Mouse (Mus musculus) MEL (cell line): ENCODE data around the gene Ptpra.

Experiments used
- BHLHE40 ChIP-seq: IDR thresholded peaks from 2 replicates; pipeline ENCODE4 v1.6.1; 2012; ENCODE audit warnings: low read depth, mild to moderate bottlenecking, inconsistent platforms, low read length, improper control_type of control experiment, borderline replicate concordance
- CHD1 ChIP-seq: IDR thresholded peaks from 2 replicates; pipeline ENCODE4 v1.6.1; 2012; ENCODE audit warnings: low read depth, mild to moderate bottlenecking, inconsistent platforms, low read length, improper control_type of control experiment
- CHD2 ChIP-seq: IDR thresholded peaks from 2 replicates; pipeline ENCODE4 v1.6.1; 2011; ENCODE audit warnings: low read length, improper control_type of control experiment
- CTCF ChIP-seq, 3 experiments: IDR thresholded peaks in 2 of 3; conservative IDR thresholded peaks in 1 of 3; 2 replicates each; pipeline ENCODE4 v1.5.1; 2011 to 2012; ENCODE audit warnings: low read length in 3 of 3, low read depth in 2 of 3, mild to moderate bottlenecking in 2 of 3, improper control_type of control experiment in 1 of 3, inconsistent platforms in 1 of 3, mixed read lengths in 1 of 3, moderate library complexity in 1 of 3; ENCODE audit not compliant: control insufficient read depth in 1 of 3, insufficient read depth in 1 of 3, poor library complexity in 1 of 3, severe bottlenecking in 1 of 3
- EP300 ChIP-seq, 2 experiments: IDR thresholded peaks; 2 replicates each; pipeline ENCODE4 v1.6.1; 2011; ENCODE audit warnings: improper control_type of control experiment in 2 of 2, low read length in 2 of 2, low read depth in 1 of 2, mild to moderate bottlenecking in 1 of 2
- KAT2A ChIP-seq: conservative IDR thresholded peaks from 2 replicates; pipeline ENCODE4 v1.6.1; 2012; ENCODE audit warnings: low read depth, low read length, improper control_type of control experiment, inconsistent platforms
- MAFK ChIP-seq: IDR thresholded peaks from 2 replicates; pipeline ENCODE4 v1.6.1; 2011; ENCODE audit warnings: low read depth, mild to moderate bottlenecking, low read length, improper control_type of control experiment, borderline replicate concordance
- MXI1 ChIP-seq: IDR thresholded peaks from 2 replicates; pipeline ENCODE4 v1.6.1; 2011; ENCODE audit warnings: mild to moderate bottlenecking, low read depth, low read length, improper control_type of control experiment
- NELFE ChIP-seq: IDR thresholded peaks from 2 replicates; pipeline ENCODE4 v1.6.1; 2011; ENCODE audit warnings: low read depth, low read length, improper control_type of control experiment
- NRF1 ChIP-seq: IDR thresholded peaks from 2 replicates; pipeline ENCODE4 v1.6.1; 2014; ENCODE audit warnings: low read depth, mild to moderate bottlenecking, inconsistent platforms, low read length, improper control_type of control experiment, moderate library complexity; ENCODE audit not compliant: poor library complexity, insufficient read depth, severe bottlenecking
- POLR2A ChIP-seq, 2 experiments: IDR thresholded peaks; 2 replicates each; pipeline ENCODE4 v1.6.1; 2011 to 2012; ENCODE audit warnings: low read length in 2 of 2, mild to moderate bottlenecking in 2 of 2, control low read depth in 1 of 2, improper control_type of control experiment in 1 of 2, low read depth in 1 of 2, moderate library complexity in 1 of 2; ENCODE audit not compliant: control insufficient read depth in 1 of 2, insufficient read depth in 1 of 2, poor library complexity in 1 of 2
- TAL1 ChIP-seq: IDR thresholded peaks from 2 replicates; pipeline ENCODE4 v1.6.1; 2012; ENCODE audit warnings: mild to moderate bottlenecking, inconsistent platforms, low read length, moderate library complexity, mixed read lengths
- USF1 ChIP-seq: IDR thresholded peaks from 2 replicates; pipeline ENCODE4 v1.6.1; 2014; ENCODE audit warnings: low read depth, mild to moderate bottlenecking, inconsistent platforms, low read length, improper control_type of control experiment, moderate library complexity
- ZC3H11A ChIP-seq: IDR thresholded peaks from 2 replicates; pipeline ENCODE4 v1.6.1; 2012; ENCODE audit warnings: low read depth, mild to moderate bottlenecking, inconsistent platforms, low read length, improper control_type of control experiment

DNA sequence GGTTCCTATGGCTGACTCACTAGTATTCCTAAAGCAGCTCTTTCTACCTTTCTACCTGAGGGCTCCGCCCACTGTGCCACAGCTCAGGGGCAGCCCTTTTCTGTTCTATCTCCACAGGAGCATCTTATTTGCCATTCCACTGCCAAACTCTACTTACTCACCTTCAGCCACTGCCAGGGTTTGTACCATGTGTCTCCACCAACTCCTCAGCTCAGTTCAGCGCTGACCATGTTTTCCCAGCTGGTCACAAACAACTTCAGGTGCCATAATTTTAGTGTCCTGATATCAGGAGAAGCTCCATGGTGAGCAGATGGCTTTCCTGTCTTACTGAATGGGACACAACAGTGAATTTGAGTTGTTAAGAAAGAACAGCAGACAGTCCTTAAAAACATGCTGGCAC lies 107.4 kb downstream of the Ptpra start:
- TF ChIP-seq CHD1 = no peak
- TF ChIP-seq MAFK = no peak
- TF ChIP-seq ZC3H11A = no peak
- TF ChIP-seq CTCF (IDR thresholded peaks at IDR 0.05 in 2 of 3, conservative IDR thresholded peaks at IDR 0.05 in 1 of 3; ENCODE audit: control insufficient read depth in 1 of 3, insufficient read depth in 1 of 3, low read depth in 2 of 3, low read length in 3 of 3, poor library complexity in 1 of 3, severe bottlenecking in 1 of 3) = no peak
- no peak for TF ChIP-seq EP300 (IDR thresholded peaks at IDR 0.05; ENCODE audit: low read depth in 1 of 2, low read length in 2 of 2)
- TF ChIP-seq MXI1 = no peak
- TF ChIP-seq KAT2A = no peak
- no peak for TF ChIP-seq POLR2A (IDR thresholded peaks at IDR 0.05; ENCODE audit: control insufficient read depth in 1 of 2, insufficient read depth in 1 of 2, low read depth in 1 of 2, low read length in 2 of 2, poor library complexity in 1 of 2)
- TF ChIP-seq NRF1 = no peak
- no peak for TF ChIP-seq BHLHE40
- TF ChIP-seq USF1 = no peak
- TF ChIP-seq TAL1 = no peak
- no peak for TF ChIP-seq NELFE
- no peak for TF ChIP-seq CHD2
